In genomic region chr16:59529570-59529969, GRCm38 (mm10) we compare ENCODE assay signal across 15 mouse cellular contexts.
"Had no signal": no experiment of that assay in that cellular context is flagged by ENCODE, and none has a peak within 500 bp of the region (broad histone marks: within the 10 kb centered on the region; RNA-seq: fewer than 3 reads in every experiment).

No protein-coding gene starts in this region.

- H3K36me3 ChIP-seq: liver, embryonic 15.5 days; midbrain, embryonic 15.5 days had no signal

- DNase-seq: kidney, postnatal 36 days; left cerebral cortex, postnatal 4 days; lung, postnatal 14 days; thymus, adult 2 months; thymus, postnatal 36 days had no signal

- H3K27me3 ChIP-seq: limb, embryonic 13.5 days; liver, embryonic 15.5 days; lung, embryonic 15.5 days; megakaryocyte, embryonic 14.5 days; midbrain, embryonic 15.5 days; neural tube, embryonic 12.5 days had no signal

- H3K4me1 ChIP-seq: limb, embryonic 13.5 days; liver, embryonic 15.5 days; lung, embryonic 15.5 days; midbrain, embryonic 15.5 days; neural tube, embryonic 12.5 days had no signal

- H3K9ac ChIP-seq: limb, embryonic 13.5 days; liver, embryonic 15.5 days; lung, embryonic 15.5 days; midbrain, embryonic 15.5 days; neural tube, embryonic 12.5 days had no signal

- H3K27ac ChIP-seq: kidney, postnatal 0 days; layer of hippocampus, adult 2 months; limb, embryonic 13.5 days; liver, embryonic 15.5 days; lung, embryonic 15.5 days; macrophage; midbrain, embryonic 15.5 days; neural tube, embryonic 12.5 days; stomach, postnatal 0 days had no signal

- H3K4me3 ChIP-seq: layer of hippocampus, adult 2 months; limb, embryonic 13.5 days; liver, embryonic 15.5 days; lung, embryonic 15.5 days; megakaryocyte, embryonic 14.5 days; midbrain, embryonic 15.5 days; neural tube, embryonic 12.5 days had no signal

- H3K9me3 ChIP-seq: limb, embryonic 13.5 days; liver, embryonic 15.5 days; lung, embryonic 15.5 days; midbrain, embryonic 15.5 days; neural tube, embryonic 12.5 days had no signal
